Mouse (Mus musculus) limb, embryonic 13.5 days (tissue): ENCODE measurements around the gene Sppl2a. TPM values are rescaled to one million over a fixed set of nuclear protein-coding genes. Genes with fewer than 3 reads are reported as not detected.
"Not testable (repeated sequence)": the region's sequence is repeated elsewhere in the genome, so short reads cannot be mapped to it uniquely, and the experiment has no call there.

Experiments used
- ATAC-seq: fragments of 200-750 bp; cut with Nextera tagmentation; 2 replicates; pipeline ENCODE4 v1.8.0; 2017; ENCODE audit warnings: low read depth, moderate number of reproducible peaks, moderate TSS enrichment; ENCODE audit not compliant: low FRiP score
- H3K27ac ChIP-seq: fragments of 300-500 bp; sonication (generic); 2 replicates; pipeline ENCODE4 v1.5.1; 2015; ENCODE audit warnings: inconsistent platforms, mild to moderate bottlenecking, moderate library complexity
- H3K27me3 ChIP-seq: fragments of 300-500 bp; sonication (generic); 2 replicates; pipeline ENCODE4 v1.6.1; 2015; ENCODE audit warnings: mild to moderate bottlenecking, inconsistent platforms
- H3K36me3 ChIP-seq: fragments of 300-500 bp; sonication (generic); 2 replicates; pipeline ENCODE4 v1.6.1; 2015; ENCODE audit warnings: inconsistent platforms, mild to moderate bottlenecking, moderate library complexity
- H3K4me1 ChIP-seq: fragments of 300-500 bp; sonication (generic); 2 replicates; pipeline ENCODE4 v1.6.1; 2015; ENCODE audit warnings: inconsistent platforms
- H3K4me2 ChIP-seq: fragments of 300-500 bp; sonication (generic); replicated peaks from 2 replicates; pipeline ENCODE4 v1.6.1; 2015; ENCODE audit warnings: inconsistent platforms, mild to moderate bottlenecking, moderate library complexity
- H3K4me3 ChIP-seq: fragments of 300-500 bp; sonication (generic); 2 replicates; pipeline ENCODE4 v1.5.1; 2015; ENCODE audit warnings: moderate library complexity, mild to moderate bottlenecking, inconsistent platforms
- H3K9ac ChIP-seq: fragments of 300-500 bp; sonication (generic); 2 replicates; pipeline ENCODE4 v1.6.1; 2015; ENCODE audit warnings: mild to moderate bottlenecking, inconsistent platforms
- H3K9me3 ChIP-seq: fragments of 300-500 bp; sonication (generic); 2 replicates; pipeline ENCODE4 v1.6.1; 2016; ENCODE audit warnings: inconsistent platforms
- WGBS: fragments of 180-500 bp; shearing (Covaris S2); methylation state at CpG from one replicate; pipeline ENCODE4 v1.1.7; 2015; 5-methylcytosine and 5-hydroxymethylcytosine counted together
- polyA plus RNA-seq: library from polyadenylated mRNA; unstranded; fragments of >200 nt; fragmentation: Nextera tagmentation; extraction: Ambion mirVana; gene quantifications from 2 replicates; pipeline ENCODE4 v1.2.1, GENCODE M21; 2015

Sppl2a gene
- polyA plus RNA-seq, 1 experiment from 2014 or later: 53.2 TPM

DNA sequence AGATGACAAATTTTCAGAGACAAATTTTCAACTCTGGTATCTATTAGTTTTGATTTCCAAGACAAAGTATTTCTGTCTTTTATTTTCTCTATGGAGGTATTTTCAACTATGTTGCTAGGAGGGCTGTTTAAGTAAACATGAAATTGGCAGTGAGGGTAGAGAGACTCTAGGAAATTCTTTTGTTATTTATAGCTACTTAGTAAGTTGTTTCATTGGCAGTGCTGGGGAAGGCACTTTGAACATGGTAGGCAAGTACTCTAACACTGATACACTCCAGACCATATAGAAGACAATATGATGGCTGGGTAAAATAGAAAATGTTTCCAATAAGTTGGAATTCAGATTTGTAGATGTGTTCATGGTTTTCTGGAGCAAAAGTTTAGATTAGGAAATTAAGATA is 41.3 kb downstream of the Sppl2a start:
- no peak overlapping the region for H3K4me3 ChIP-seq
- peaks cover 11% of the 10 kb centered on the region for H3K36me3 ChIP-seq
- no peaks in the 10 kb centered on the region for H3K27me3 ChIP-seq
- ATAC-seq: no peak
- H3K4me1 ChIP-seq: no peaks in the 10 kb centered on the region
- H3K4me2 ChIP-seq: no peak overlapping the region
- no peak overlapping the region for H3K9ac ChIP-seq
- H3K9me3 ChIP-seq: no peaks in the 10 kb centered on the region
- no peak overlapping the region for H3K27ac ChIP-seq

DNA sequence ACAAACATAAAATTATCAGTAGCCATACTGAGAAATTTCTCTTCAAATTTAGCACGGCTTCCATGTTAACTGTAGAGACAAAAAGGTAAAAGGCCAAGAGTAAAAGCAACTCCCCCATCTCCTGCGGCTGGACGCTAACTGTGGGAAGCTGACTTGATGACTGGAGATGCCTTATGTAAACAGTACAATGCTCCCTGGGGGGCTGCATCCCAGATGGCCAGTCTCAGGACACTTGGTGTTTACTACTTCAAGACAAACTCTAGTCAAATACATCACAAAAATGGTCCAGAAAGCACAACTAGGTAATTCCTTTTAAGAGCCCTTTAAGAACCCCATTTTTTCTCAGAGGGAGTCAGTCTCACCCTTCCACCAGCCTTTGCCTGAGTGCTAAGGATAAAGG is 45.9 kb downstream of the Sppl2a start:
- ATAC-seq: no peak
- WGBS: 53% methylated on average over 3 of the region's 3 CpGs
- Histone ChIP-seq H3K36me3 (no peaks in the 10 kb centered on the region), H3K4me3 (no peak overlapping the region), H3K9ac (no peak overlapping the region), H3K27ac (no peak overlapping the region), H3K9me3 (no peaks in the 10 kb centered on the region), H3K27me3 (no peaks in the 10 kb centered on the region), H3K4me1 (no peaks in the 10 kb centered on the region), H3K4me2 (no peak overlapping the region)

DNA sequence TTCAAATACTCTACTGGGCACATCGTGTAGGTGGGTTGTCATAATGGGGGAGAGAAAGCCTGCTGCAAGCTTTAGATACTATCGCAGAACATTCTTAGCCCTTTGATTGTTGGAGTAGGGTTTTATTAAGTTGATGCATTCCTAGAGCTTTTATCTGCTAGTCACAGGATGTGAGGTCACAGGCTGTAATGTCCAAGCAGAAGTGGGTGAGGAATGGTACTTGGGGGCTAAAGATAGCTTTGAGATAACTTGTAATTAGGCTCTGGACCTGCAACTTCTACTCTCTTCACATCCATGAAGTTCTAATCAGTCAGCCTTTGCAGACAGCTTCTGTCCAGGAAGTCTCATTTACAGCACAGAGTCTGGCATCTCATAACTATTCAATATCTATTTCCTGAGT is 47.2 kb downstream of the Sppl2a start:
- no peaks in the 10 kb centered on the region for H3K9me3 ChIP-seq
- no peaks in the 10 kb centered on the region for H3K4me1 ChIP-seq
- H3K27me3 ChIP-seq: no peaks in the 10 kb centered on the region
- H3K36me3 ChIP-seq: no peaks in the 10 kb centered on the region
- WGBS: 72% methylated on average over 2 of the region's 2 CpGs
- ATAC-seq: no peak
- no peak overlapping the region for H3K27ac ChIP-seq
- H3K4me2 ChIP-seq: no peak overlapping the region
- H3K4me3 ChIP-seq: no peak overlapping the region
- H3K9ac ChIP-seq: no peak overlapping the region

DNA sequence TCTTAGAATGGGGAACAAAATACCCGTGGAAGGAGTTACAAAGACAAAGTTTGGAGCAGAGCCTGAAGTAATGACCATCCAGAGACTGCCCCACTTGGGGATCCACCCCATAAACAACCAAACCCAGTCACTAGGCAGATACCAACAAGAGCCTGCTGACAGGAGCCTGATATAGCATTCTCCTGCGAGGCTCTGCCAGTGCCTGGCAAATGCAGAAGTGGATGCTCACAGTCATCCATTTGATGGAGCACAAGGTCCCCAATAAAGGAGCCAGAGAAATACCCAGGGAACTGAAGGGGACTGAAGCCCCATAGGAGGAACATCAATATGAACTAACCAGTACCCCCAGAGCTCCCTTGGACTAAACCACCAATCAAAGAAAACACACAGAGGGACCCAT is 50.3 kb downstream of the Sppl2a start:
- H3K4me3 ChIP-seq, H3K27me3 ChIP-seq, H3K9me3 ChIP-seq, H3K4me2 ChIP-seq, H3K9ac ChIP-seq, H3K27ac ChIP-seq, H3K4me1 ChIP-seq, H3K36me3 ChIP-seq, ATAC-seq: not testable (repeated sequence)
- 48% methylated on average over 2 of the region's 2 CpGs for WGBS

DNA sequence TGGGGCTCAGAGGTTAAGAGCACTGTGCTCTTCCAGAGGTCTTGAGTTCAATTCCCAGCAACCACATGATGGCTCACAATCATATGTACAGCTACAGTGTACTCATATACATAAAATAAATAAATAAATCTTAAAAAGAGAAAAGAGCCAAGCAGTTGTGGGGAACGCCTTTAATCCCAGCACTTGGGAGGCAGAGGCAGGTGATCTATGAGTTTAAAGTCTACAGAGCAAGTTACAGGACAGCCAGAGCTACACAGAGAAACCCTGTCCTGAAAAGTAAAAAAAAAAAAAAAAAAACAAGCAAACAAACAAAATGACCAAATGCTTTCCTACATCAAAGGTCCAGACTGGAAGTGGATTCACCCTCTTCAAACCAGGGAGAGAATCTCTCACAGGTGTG is 55.0 kb downstream of the Sppl2a start:
- ATAC-seq: no peak
- H3K27me3 ChIP-seq: no peaks in the 10 kb centered on the region
- H3K4me2 ChIP-seq: no peak overlapping the region
- 94% methylated on average over 1 of the region's 1 CpGs for WGBS
- H3K36me3 ChIP-seq: no peaks in the 10 kb centered on the region
- H3K9me3 ChIP-seq: no peaks in the 10 kb centered on the region
- no peak overlapping the region for H3K4me3 ChIP-seq
- no peak overlapping the region for H3K9ac ChIP-seq
- peaks cover 12% of the 10 kb centered on the region for H3K4me1 ChIP-seq
- no peak overlapping the region for H3K27ac ChIP-seq

DNA sequence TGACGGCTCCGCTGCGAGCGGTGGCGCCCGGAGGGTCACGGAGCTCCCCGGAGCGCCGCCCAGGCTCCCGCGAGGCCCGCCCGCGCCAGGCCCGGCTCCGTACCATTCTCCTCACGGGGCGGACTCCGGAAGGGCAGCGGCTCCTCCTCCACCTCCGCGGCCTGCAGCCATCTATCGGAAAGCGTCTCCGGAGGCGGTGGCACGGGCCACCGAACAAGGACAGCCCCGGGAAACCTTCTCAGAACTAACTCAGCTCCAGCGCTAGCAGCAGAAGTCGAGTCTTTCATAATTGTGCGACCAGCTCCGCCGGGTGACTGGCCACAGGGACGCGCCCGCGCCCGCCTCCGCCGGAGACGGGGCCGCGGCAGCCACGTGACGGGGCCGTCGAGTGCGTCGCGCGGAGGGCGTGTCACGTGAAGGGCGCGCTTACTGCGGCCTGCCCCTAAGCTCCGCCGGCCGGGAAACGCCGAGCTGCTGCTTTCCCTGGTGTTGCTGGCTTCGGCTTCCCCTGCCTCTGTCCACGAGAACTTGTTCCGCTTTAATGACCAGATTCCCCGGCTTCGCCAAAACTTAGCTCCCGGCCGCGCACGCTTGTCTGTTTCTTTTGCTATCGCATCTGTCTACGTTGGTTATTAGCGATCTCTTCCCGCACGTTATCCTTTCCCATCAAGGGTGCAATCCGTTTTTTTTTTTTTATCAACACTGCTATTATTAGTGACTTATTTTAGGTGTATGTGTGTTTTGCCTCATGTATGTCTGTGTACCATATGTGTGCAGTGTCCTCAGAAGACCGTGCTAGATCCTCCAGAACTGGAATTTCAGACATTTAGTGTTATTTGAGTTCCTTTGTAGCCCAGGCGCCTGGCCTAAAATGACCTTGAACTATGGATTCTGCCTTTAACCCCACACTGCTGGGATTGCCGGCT is 56.9 kb downstream of the Sppl2a start, which contains the start of gene Trpm7:
TSS of gene Trpm7 (minus strand) at position 360 of the 926 bp plus-strand sequence.
- H3K9ac ChIP-seq: peak within 1 kb of the TSS; percentile 95

DNA sequence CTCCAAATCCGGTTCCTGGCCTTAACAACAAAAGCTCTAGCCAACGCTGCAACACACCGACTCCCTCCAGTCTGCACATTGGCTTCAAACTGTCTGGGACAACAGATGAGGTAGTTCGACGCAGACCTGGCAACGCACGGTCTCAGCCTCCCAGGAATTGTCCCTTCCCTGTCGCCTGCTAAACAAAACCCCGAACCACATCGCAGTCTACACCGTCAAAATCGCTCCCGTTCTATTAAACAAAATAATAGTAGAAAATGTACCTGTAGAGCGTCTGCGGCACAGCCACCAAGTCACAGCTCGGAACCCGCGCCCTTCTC is 57.6 kb downstream of the Sppl2a start:
- under 1% methylated on average over 18 of the region's 18 CpGs for WGBS

More for the DNA sequence above, 56.9 kb downstream of the Sppl2a start, which contains the start of gene Trpm7:
- Histone ChIP-seq H3K36me3 (no peaks in the 10 kb centered on the region), H3K27me3 (no peaks in the 10 kb centered on the region), H3K4me2 (peak within 1 kb of the TSS; percentile 75), H3K4me1 (peaks cover 12% of the 10 kb centered on the region), H3K4me3 (peak within 1 kb of the TSS; percentile 93), H3K27ac (peak within 1 kb of the TSS; percentile 98), H3K9me3 (no peaks in the 10 kb centered on the region)
- WGBS: under 1% methylated on average over 79 of the region's 81 CpGs
- ATAC-seq: peak; percentile 98

DNA sequence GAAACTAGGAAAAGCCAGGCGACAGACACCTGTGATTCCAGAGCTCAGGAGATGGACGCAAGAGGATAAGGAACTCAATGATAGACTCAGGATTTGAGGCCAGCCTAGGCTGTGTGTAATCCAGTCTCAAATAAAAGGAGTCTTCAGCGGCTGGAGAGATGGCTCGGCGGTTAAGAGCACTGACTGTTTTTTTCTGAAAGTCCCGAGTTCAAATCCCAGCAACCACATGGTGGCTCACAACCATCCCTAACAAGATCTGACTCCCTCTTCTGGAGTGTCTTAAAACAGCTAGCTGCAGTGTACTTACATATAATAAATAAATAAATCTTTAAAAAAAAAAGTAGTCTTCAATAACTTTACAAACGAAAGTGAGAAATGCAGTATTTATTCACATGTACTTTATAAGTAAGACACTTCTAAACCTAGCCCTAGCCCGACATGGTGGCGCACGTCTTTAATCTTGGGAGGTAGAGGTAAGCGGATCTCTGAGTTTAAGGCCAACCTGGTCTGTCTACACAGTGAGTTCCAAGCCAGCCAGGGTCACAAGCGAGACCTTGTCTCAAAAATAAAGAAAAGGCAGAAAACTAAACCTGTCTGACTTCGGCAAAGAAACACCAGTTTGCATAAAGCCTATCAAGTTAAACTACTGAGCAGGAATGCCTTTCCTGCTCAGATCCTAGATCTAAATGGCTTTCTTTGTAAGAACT is 58.1 kb downstream of the Sppl2a start:
- no peaks in the 10 kb centered on the region for H3K9me3 ChIP-seq
- no peaks in the 10 kb centered on the region for H3K36me3 ChIP-seq
- H3K4me1 ChIP-seq: peaks cover 16% of the 10 kb centered on the region
- H3K27me3 ChIP-seq: no peaks in the 10 kb centered on the region
- no peak for ATAC-seq
- WGBS: 27% methylated on average over 13 of the region's 13 CpGs
- H3K4me3 ChIP-seq: peak overlapping the region; percentile 93
- H3K4me2 ChIP-seq: peak overlapping the region; percentile 75
- peak overlapping the region; percentile 95 for H3K9ac ChIP-seq
- H3K27ac ChIP-seq: peak overlapping the region; percentile 98

More for the DNA sequence above, 57.6 kb downstream of the Sppl2a start:
- H3K27ac ChIP-seq: peak overlapping the region; percentile 98
- H3K27me3 ChIP-seq: no peaks in the 10 kb centered on the region
- peak overlapping the region; percentile 75 for H3K4me2 ChIP-seq
- no peaks in the 10 kb centered on the region for H3K9me3 ChIP-seq
- H3K9ac ChIP-seq: peak overlapping the region; percentile 95
- peak; percentile 37 for ATAC-seq
- peaks cover 13% of the 10 kb centered on the region for H3K4me1 ChIP-seq
- no peaks in the 10 kb centered on the region for H3K36me3 ChIP-seq
- peak overlapping the region; percentile 93 for H3K4me3 ChIP-seq

DNA sequence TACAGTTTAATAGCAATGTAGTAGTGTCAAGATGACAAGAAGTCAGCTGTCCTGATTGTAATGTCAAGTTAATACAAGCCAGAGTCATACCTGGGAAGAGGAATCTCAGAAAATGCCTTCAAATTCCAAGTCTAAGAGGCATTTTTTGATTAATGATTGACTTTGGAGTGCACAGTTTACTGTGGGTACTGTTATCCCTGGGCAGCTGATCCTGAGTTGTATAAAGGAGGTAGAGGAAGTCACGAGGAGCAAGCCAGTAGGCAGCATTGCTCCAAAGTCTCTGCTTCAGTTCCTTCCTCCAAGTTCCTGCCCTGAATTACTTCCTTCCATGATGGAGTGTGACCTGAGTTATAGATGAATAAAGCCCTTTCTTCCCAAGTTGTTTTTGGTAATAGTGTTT is 66.7 kb downstream of the Sppl2a start:
- no peak overlapping the region for H3K9ac ChIP-seq
- no peak overlapping the region for H3K27ac ChIP-seq
- no peak overlapping the region for H3K4me2 ChIP-seq
- H3K4me1 ChIP-seq: peaks cover 10% of the 10 kb centered on the region; the same call in 1 of the 2 replicates
- no peaks in the 10 kb centered on the region for H3K36me3 ChIP-seq
- no peaks in the 10 kb centered on the region for H3K9me3 ChIP-seq
- no peaks in the 10 kb centered on the region for H3K27me3 ChIP-seq
- no peak for ATAC-seq
- WGBS: 77% methylated on average over 1 of the region's 1 CpGs
- H3K4me3 ChIP-seq: no peak overlapping the region

DNA sequence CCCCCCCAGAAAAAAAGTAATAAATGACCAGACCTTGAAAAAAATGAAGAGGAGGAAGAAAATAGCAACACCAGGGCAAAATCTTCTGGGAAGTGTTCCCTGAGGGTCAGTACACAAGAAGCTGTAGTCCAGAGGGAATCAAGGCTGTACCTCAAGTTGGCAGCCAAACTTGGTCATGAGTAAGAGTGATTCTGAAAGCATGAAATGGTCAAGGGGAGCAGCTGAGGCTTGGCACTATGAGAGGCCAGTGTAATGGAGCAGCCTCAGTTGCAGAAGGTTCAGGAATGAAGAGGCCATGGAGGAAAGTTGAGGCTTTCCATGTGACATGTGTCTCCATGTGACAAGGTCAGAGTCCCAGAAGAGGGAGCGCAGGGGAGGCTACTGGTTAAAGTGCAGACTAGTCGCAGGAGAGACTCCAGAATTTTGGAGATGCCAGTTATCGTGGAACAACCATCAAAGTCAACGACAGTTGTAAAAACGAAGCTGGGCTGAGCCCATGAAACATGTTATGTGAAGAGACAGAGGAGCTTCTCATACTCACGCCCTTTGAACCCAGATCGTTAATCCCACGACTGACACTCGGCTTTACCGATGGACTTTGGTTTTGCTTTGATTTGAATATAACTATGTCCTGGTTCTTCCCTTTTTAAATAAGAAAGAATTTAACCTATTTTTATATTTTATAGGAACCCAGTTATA is 67.4 kb downstream of the Sppl2a start:
- Histone ChIP-seq H3K36me3 (no peaks in the 10 kb centered on the region), H3K4me3 (no peak overlapping the region), H3K9ac (no peak overlapping the region), H3K27me3 (no peaks in the 10 kb centered on the region), H3K4me1 (peaks cover 10% of the 10 kb centered on the region; the same call in 1 of the 2 replicates), H3K4me2 (no peak overlapping the region), H3K9me3 (no peaks in the 10 kb centered on the region), H3K27ac (no peak overlapping the region)
- WGBS: 89% methylated on average over 10 of the region's 10 CpGs
- ATAC-seq: no peak

DNA sequence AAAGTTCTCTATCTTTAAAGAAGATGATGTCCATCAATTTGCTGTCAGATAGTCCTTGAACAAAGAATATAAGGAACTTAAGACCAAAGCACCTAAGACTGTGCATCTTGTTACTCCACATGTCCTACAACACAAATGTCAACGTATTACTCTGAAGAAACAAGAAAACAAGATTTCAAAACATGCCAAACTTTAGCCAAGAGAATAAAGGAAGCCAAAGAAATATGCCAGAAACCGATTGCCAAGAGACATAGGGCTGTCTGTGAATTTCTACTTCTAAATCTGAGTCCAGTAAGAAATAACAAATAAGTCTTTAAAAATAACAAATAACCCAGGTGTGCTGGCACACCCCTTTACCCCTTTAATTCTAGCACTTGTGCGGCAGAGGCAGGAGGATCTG is 68.0 kb downstream of the Sppl2a start:
- H3K9ac ChIP-seq: no peak overlapping the region
- H3K9me3 ChIP-seq: no peaks in the 10 kb centered on the region
- H3K4me2 ChIP-seq: no peak overlapping the region
- H3K27ac ChIP-seq: no peak overlapping the region
- no peaks in the 10 kb centered on the region for H3K36me3 ChIP-seq
- H3K4me1 ChIP-seq: peaks cover 7% of the 10 kb centered on the region; the same call in 1 of the 2 replicates
- H3K27me3 ChIP-seq: no peaks in the 10 kb centered on the region
- H3K4me3 ChIP-seq: no peak overlapping the region
- no peak for ATAC-seq
- WGBS: 95% methylated on average over 3 of the region's 3 CpGs

DNA sequence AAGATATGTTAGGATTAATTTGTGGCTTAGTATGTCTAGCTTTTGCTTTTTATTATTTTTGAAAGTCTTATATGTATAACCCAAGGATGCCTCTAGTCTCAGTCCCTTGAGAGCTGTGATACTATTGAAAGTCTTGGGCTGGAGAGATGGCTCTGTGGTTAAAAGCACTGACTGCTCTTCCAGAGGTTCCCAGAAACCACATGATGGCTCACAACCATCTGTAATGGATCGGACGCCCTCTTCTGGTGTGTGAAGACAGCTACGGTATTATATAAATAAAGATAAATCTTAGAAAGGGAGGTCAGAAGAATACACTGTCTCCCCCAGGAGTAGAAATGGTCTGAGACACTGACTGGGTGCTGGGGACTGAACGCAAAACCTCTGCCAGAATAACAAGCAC is 88.3 kb downstream of the Sppl2a start:
- no peak for ATAC-seq
- Histone ChIP-seq H3K9ac (no peak overlapping the region), H3K36me3 (peaks cover 50% of the 10 kb centered on the region), H3K4me2 (no peak overlapping the region), H3K4me1 (no peaks in the 10 kb centered on the region), H3K4me3 (no peak overlapping the region), H3K9me3 (no peaks in the 10 kb centered on the region), H3K27me3 (no peaks in the 10 kb centered on the region), H3K27ac (no peak overlapping the region)
- 89% methylated on average over 4 of the region's 4 CpGs for WGBS
